Mouse (Mus musculus): ENCODE measurements at regions not wholly inside any gene's neighbourhood (a gene's known extent, or its start where the extent isn't known, plus 50 kb on each side); places are given as distances from the start of the nearest gene placed in this dataset.

- Histone ChIP-seq H3K27ac (ENCODE audit: low read depth) (no peak overlapping the region), H3K4me1 (ENCODE audit: insufficient read depth) (no peaks in the 10 kb centered on the region), H3K9ac (no peak overlapping the region), H3K4me2 (no peak overlapping the region), H3K27me3 (ENCODE audit: insufficient read depth, low read length) (no peaks in the 10 kb centered on the region), H3K9me3 (ENCODE audit: low read depth, low read length) (no peaks in the 10 kb centered on the region), H3K36me3 (ENCODE audit: insufficient read depth) (no peaks in the 10 kb centered on the region), H3K4me3 (ENCODE audit: low read depth, low read length) (no peak overlapping the region)
- WGBS = 63% methylated on average over 2 of the region's 2 CpGs
- no peak for TF ChIP-seq CTCF (IDR thresholded peaks at IDR 0.05; ENCODE audit: low read depth)
- DNase-seq (no peak), ATAC-seq (ENCODE audit: insufficient read depth) (no peak)
Measured at GRCm38 (mm10) chr10:124138456-124138855, 874.7 kb downstream of the Fam19a2 start.

DNA sequence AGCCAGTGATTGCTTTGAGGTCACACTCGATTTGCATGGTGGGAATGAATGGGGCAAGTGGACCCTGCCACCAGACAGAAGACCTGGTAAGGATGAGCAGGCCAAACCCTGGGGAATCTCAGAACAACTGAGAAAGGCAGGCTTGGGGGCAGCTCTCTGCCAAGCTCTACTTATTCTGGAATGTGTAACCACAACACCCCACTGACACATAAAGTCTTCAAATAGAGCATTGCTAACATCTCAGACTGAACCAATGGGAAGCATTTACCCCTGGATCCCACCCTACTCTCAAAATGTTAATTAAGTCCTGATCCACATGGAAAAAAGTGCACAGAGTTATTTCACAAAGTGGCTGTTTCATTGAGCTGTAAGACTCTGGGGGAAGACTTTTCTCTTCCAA is 878.5 kb downstream of the Fam19a2 start:
- ATAC-seq (ENCODE audit: insufficient read depth) = no peak
- 50% methylated on average over 1 of the region's 1 CpGs for WGBS

GRCm38 (mm10) chr10:124146751-124147469 is 883.1 kb downstream of the Fam19a2 start:
- Histone ChIP-seq H3K4me3 (ENCODE audit: low read depth, low read length) (no peak overlapping the region), H3K9ac (no peak overlapping the region), H3K4me1 (ENCODE audit: insufficient read depth) (no peaks in the 10 kb centered on the region), H3K4me2 (no peak overlapping the region), H3K27ac (ENCODE audit: low read depth) (no peak overlapping the region), H3K27me3 (ENCODE audit: insufficient read depth, low read length) (no peaks in the 10 kb centered on the region), H3K9me3 (ENCODE audit: low read depth, low read length) (no peaks in the 10 kb centered on the region), H3K36me3 (ENCODE audit: insufficient read depth) (no peaks in the 10 kb centered on the region)
- DNase-seq (no peak), ATAC-seq (ENCODE audit: insufficient read depth) (no peak)
- TF ChIP-seq CTCF (IDR thresholded peaks at IDR 0.05; ENCODE audit: low read depth) = no peak
- WGBS = 43% methylated on average over 9 of the region's 9 CpGs

More for the DNA sequence above, 878.5 kb downstream of the Fam19a2 start:
- H3K4me3 ChIP-seq (ENCODE audit: low read depth, low read length) = no peak overlapping the region
- no peak for TF ChIP-seq CTCF (IDR thresholded peaks at IDR 0.05; ENCODE audit: low read depth)
- H3K4me1 ChIP-seq (ENCODE audit: insufficient read depth) = no peaks in the 10 kb centered on the region
- no peak for DNase-seq
- no peaks in the 10 kb centered on the region for H3K27me3 ChIP-seq (ENCODE audit: insufficient read depth, low read length)
- H3K9me3 ChIP-seq (ENCODE audit: low read depth, low read length) = no peaks in the 10 kb centered on the region
- H3K36me3 ChIP-seq (ENCODE audit: insufficient read depth) = no peaks in the 10 kb centered on the region
- no peak overlapping the region for H3K9ac ChIP-seq
- no peak overlapping the region for H3K4me2 ChIP-seq
- H3K27ac ChIP-seq (ENCODE audit: low read depth) = no peak overlapping the region

- WGBS = 86% methylated on average over 7 of the region's 7 CpGs
- H3K27me3 ChIP-seq (ENCODE audit: insufficient read depth, low read length) = no peaks in the 10 kb centered on the region
- DNase-seq (no peak), ATAC-seq (ENCODE audit: insufficient read depth) (no peak)
- no peak overlapping the region for H3K27ac ChIP-seq (ENCODE audit: low read depth)
- no peaks in the 10 kb centered on the region for H3K4me1 ChIP-seq (ENCODE audit: insufficient read depth)
- no peaks in the 10 kb centered on the region for H3K9me3 ChIP-seq (ENCODE audit: low read depth, low read length)
- H3K9ac ChIP-seq = no peak overlapping the region
- TF ChIP-seq CTCF (IDR thresholded peaks at IDR 0.05; ENCODE audit: low read depth) = no peak
- H3K4me3 ChIP-seq (ENCODE audit: low read depth, low read length) = no peak overlapping the region
- H3K36me3 ChIP-seq (ENCODE audit: insufficient read depth) = no peaks in the 10 kb centered on the region
- no peak overlapping the region for H3K4me2 ChIP-seq
Measured at GRCm38 (mm10) chr10:124163441-124163840, 899.6 kb downstream of the Fam19a2 start.

DNA sequence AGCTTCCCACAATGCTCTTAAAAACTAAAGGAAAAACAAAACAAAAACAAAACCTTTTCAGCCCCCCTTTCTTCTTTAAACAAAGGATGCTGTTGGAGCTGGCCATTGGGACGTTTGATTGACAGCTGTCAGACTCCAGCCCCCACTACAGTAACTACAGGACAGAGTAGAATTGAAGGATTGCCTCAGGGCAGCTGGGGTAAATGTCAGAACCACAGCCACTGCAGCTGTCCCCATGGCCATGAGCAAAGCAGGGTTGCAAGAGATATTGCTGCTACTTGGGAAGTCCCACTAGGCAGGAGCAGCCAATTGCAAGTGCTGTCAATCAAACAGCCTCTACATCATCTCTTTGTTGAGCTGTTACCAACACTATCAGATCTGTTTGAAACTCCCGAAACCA is 911.8 kb downstream of the Fam19a2 start:
- no peak overlapping the region for H3K9ac ChIP-seq

GRCm38 (mm10) chr10:124208317-124208716 is 944.5 kb downstream of the Fam19a2 start:
- Histone ChIP-seq H3K9me3 (ENCODE audit: low read depth, low read length) (no peaks in the 10 kb centered on the region), H3K4me2 (no peak overlapping the region), H3K27me3 (ENCODE audit: insufficient read depth, low read length) (no peaks in the 10 kb centered on the region), H3K27ac (ENCODE audit: low read depth) (no peak overlapping the region), H3K9ac (no peak overlapping the region), H3K4me1 (ENCODE audit: insufficient read depth) (no peaks in the 10 kb centered on the region), H3K36me3 (ENCODE audit: insufficient read depth) (no peaks in the 10 kb centered on the region), H3K4me3 (ENCODE audit: low read depth, low read length) (no peak overlapping the region)
- WGBS = 85% methylated on average over 2 of the region's 2 CpGs
- DNase-seq (no peak), ATAC-seq (ENCODE audit: insufficient read depth) (no peak)
- no peak for TF ChIP-seq CTCF (IDR thresholded peaks at IDR 0.05; ENCODE audit: low read depth)

More for the DNA sequence above, 911.8 kb downstream of the Fam19a2 start:
- H3K4me2 ChIP-seq = no peak overlapping the region
- no peak overlapping the region for H3K27ac ChIP-seq (ENCODE audit: low read depth)
- ATAC-seq (ENCODE audit: insufficient read depth) (no peak), DNase-seq (no peak)
- H3K4me3 ChIP-seq (ENCODE audit: low read depth, low read length) = no peak overlapping the region
- H3K9me3 ChIP-seq (ENCODE audit: low read depth, low read length) = no peaks in the 10 kb centered on the region
- 67% methylated on average over 2 of the region's 2 CpGs for whole genome bisulfite sequencing
- H3K27me3 ChIP-seq (ENCODE audit: insufficient read depth, low read length) = no peaks in the 10 kb centered on the region
- H3K4me1 ChIP-seq (ENCODE audit: insufficient read depth) = no peaks in the 10 kb centered on the region
- TF ChIP-seq CTCF (IDR thresholded peaks at IDR 0.05; ENCODE audit: low read depth) = no peak
- no peaks in the 10 kb centered on the region for H3K36me3 ChIP-seq (ENCODE audit: insufficient read depth)

DNA sequence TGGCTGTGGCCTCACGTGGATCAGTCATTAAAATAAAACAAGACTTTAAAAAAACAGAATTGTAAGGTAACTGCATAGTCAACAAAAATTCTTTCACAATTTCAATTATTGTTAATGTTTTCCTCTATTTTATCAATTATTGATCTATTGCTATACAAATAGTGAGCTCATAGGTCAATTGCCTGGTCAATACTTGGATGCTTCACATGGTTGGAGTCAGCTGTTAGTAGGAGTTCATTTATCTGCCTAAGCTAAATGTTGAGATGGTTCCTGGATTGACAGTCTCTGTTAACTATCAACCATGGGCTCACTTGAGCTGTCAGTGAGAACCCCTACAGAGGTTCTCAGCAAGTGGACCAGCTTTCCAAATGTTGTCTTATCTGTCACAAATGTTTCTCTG is 955.7 kb downstream of the Fam19a2 start:
- ATAC-seq (ENCODE audit: insufficient read depth) (no peak), DNase-seq (no peak)
- H3K9me3 ChIP-seq (ENCODE audit: low read depth, low read length) = no peaks in the 10 kb centered on the region
- 74% methylated on average over 1 of the region's 1 CpGs for WGBS
- H3K4me3 ChIP-seq (ENCODE audit: low read depth, low read length) = no peak overlapping the region
- H3K4me2 ChIP-seq = no peak overlapping the region
- no peaks in the 10 kb centered on the region for H3K36me3 ChIP-seq (ENCODE audit: insufficient read depth)
- TF ChIP-seq CTCF (IDR thresholded peaks at IDR 0.05; ENCODE audit: low read depth) = no peak
- H3K4me1 ChIP-seq (ENCODE audit: insufficient read depth) = no peaks in the 10 kb centered on the region
- H3K27ac ChIP-seq (ENCODE audit: low read depth) = no peak overlapping the region
- H3K9ac ChIP-seq = no peak overlapping the region
- no peaks in the 10 kb centered on the region for H3K27me3 ChIP-seq (ENCODE audit: insufficient read depth, low read length)

Data from lung, embryonic 14.5 days (tissue).